Mouse (Mus musculus): Measurements from ENCODE around the gene Kcnip3. TPM values are rescaled to one million over a fixed set of nuclear protein-coding genes. Genes with fewer than 3 reads are reported as not detected.

Gene Kcnip3
- total RNA-seq, 2 experiments from 2014 or later = 3.5 to 4.3 TPM

GRCm38 (mm10) chr2:127470661-127471060 lies 51.2 kb downstream of the Kcnip3 start:
- no peak for DNase-seq

GRCm38 (mm10) chr2:127470183-127470582 lies 51.7 kb downstream of the Kcnip3 start:
- DNase-seq = no peak

DNA sequence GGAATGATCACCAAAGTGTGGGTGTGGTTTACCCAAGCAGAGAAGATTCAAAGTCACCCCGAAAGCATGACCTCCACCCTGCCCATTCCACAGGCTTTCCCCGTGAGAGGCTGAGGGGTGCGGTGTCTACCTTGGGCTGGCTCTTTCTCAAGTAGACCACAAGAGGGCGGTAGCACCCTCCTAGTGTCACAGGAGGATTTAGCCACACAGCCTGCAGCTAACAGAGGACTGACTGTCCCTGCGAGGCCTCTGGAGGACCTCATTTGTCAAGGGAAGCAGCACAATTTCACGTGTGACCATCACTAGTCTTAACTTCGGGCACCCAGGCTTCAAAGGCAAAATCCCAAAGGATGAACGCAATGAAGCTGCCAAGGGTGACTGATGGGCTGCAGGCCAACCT lies 59.6 kb downstream of the Kcnip3 start:
- peak; percentile 76 for DNase-seq

GRCm38 (mm10) chr2:127461351-127461750 lies 60.5 kb downstream of the Kcnip3 start:
- DNase-seq = no peak

DNA sequence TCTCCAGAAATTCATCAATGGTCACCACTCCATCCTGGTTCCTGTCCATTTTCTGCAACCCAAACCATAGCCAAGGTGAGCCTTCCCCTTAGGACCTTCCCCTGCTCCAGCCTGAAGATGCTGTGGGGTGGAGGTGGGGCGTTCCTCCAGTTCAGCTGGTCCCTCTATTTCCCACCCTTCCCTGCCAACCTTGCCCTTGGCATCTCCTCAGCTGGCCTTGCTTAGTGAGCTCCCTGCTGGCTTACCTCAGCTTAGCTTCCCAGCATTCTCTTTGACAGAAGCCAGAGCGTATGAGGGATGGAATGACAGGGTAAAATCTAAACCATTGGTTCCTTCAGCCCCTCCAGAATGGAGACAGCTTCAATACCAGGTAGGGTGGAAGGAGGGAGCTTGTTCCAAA lies 62.6 kb downstream of the Kcnip3 start:
- no peak for DNase-seq

GRCm38 (mm10) chr2:127453764-127454163 lies 68.1 kb downstream of the Kcnip3 start:
- DNase-seq = peak; percentile 86

DNA sequence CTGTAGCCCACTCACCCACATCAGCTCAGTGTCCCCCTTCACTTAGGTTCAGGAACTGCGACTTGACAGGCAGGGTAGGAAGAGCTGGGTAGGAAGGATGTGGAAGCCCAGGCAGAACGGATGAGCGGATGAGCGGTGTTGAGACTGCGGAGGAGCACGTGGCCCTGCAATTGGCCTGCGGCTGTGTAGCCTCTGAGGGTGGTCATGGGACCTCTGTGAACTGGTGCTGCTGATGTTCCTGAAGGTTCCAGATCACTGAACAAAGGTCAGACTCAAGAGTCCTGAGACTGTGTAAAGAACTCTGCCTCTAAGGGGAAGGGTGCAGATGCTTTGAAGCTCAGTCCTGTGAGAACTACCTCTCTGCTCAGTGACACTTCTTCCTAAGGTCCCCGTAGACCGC lies 68.8 kb downstream of the Kcnip3 start:
- DNase-seq = no peak

- DNase-seq = no peak
Measured at GRCm38 (mm10) chr2:127451748-127452147, 70.1 kb downstream of the Kcnip3 start.

DNA sequence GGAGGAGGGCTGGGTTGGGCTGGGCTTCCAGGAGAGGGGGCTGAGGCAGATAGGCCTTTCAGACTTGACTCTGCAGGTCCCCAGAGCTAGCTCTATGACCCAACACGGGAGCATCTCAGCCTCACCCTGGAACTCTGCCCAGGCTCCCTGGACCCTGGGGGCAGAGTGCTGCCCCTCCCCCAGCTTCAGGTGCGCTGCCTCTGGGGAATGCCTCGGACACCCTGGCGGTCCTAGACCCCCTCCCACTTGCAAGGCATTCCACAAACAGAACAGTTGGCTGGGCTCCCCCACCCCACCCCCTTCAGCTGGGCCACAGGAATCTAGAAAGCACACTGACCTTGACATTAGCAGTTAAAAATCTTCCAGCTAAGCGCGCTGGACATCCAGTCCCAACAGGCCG lies 72.2 kb downstream of the Kcnip3 start:
- peak; percentile 51 for DNase-seq

DNA sequence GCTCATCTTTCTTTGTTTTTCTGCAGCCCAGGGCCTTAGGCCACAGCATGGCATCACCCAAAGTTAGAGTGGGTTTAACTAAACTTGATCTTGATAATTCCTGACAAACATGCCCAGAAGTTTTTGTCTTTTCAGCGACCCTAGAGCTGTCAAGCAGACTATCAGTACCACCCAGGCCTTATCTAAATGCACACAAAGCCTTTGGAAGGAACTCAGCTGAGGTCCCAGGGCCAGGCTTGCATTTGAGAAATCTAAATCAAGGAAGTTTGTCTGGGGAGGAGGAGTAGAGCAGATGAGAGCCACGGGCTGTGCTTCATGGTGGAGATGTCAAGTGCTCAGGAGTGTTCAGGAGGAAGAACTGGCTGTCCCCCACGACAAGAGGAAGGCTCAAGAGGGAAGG lies 75.0 kb downstream of the Kcnip3 start:
- DNase-seq = no peak

GRCm38 (mm10) chr2:127444055-127444789 lies 77.7 kb downstream of the Kcnip3 start, which contains the start of gene Fahd2a:
Gene Fahd2a, minus strand, starts transcription at chr2:127444565.
- peak; percentile 95 for DNase-seq

GRCm38 (mm10) chr2:127437697-127438096 lies 84.2 kb downstream of the Kcnip3 start:
- no peak for DNase-seq

- DNase-seq = no peak
Measured at GRCm38 (mm10) chr2:127435554-127435953, 86.3 kb downstream of the Kcnip3 start.

DNA sequence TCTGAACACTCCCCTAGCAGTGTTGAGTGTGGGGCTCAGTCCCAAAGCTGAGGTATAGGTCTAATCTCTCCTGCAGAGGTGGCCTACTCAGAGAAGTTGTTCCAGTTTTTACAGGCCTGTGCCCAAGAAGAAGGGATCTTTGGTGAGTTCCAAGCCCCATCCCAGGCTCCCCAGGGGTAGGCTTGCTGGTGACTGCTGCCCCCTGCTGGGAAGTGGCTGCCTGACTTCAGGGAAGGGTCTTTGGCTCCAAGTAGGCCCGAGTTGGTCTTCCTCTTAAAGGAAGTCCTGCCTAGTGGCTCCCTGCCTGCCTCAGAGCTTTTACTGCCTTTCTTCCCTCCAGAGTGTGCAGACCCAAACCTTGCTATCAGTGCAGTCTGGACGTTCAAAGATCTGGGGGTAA lies 86.8 kb downstream of the Kcnip3 start:
- peak; percentile 51 for DNase-seq

GRCm38 (mm10) chr2:127433487-127434295 lies 88.2 kb downstream of the Kcnip3 start:
- no peak for DNase-seq

DNA sequence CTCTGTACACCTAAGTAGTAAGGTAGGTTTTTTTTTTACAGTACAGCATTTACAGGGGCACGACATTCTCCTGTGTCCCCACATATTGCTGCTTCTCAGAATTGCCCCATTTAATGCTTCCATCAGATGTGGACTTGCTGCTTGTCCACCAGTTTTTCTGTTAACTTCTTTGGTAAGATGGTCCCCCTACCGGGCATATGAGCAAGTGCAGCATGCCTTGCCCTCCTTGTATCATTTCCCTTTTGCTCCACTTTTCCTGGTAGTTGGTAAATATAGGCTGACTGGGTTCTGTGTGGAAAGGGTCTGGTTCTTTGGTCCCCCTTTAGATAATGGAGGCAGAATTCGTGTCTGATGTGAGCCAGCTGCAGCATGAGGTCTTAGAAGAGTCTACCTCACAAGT lies 91.7 kb downstream of the Kcnip3 start:
- peak; percentile 60 for DNase-seq

DNA sequence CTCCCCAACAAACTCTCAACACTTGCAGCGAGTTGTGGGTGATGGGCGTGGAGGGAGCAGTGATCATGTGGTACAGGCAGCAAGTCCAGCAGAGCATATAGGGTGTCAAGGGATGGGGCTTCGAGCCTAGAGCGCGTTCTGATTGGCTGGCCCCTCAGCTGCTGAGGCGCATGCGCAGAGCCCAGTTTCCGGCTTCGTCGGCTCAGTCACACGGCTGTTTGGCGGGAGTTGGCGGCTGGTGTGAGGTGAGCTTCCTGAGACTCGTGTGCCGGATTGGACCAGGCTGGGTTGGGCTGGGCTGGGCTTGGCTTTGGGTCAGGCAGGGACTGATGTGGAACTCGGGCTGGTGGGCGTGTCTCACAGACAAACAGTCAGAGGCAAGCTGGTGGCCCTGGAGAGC lies 96.9 kb downstream of the Kcnip3 start, which contains the start of gene Gpat2:
TSS of gene Gpat2 (plus strand) at position 223 of the 400 bp plus-strand sequence.
- DNase-seq = no peak

DNA sequence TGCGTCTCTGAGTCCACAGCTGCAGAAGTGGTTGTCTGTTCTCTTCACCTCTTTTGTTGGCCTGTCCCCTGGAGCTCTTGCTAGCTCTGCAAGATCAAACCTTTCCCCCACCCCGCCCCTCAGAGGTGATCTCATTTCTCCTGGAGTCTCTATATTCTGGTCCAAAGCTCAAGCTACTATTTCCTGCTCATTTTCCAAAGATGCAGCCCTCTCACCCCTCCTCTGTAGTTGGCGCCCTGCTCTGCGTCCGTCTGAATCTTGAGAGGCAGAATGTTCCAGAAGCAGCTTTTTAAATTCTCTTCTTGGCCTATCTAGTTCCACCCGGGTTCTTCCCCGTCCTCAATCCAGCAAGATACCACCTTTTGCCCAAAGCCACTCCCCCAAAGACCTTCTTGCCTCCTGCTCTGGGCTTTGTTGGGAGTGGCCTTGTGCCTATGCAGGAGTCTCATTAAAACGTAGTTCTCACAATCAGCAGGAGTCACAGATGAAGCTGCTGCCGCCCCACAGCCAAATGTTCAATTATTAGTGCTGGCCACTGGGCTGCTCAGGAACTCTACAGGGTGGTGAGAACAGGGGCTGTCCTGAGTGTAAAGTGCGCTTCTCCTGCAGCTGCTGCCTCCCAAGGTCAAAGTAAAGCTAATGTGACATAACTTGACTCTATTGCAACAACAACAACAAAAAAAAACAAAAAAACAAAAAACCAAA lies 103.5 kb downstream of the Kcnip3 start:
- DNase-seq = no peak

DNA sequence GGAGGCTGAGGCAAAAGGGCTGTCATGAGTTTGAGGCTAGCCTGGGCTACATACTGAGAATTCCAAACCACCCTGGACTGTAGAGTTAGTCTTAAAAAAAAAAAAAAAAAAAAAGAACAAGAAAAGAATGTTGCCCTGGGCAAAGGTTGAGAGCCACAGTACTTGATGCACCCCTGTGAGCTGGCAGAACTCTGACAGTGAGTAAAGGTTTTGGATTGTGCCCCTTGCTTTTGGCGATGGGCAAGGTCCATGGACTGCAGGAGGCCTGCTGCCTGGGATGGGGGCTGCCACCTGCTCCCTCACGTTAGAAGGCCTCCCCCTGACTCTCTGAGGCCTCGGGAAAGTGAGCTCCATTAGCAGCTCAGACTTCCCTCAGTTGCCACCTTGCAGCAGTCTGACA lies 105.2 kb downstream of the Kcnip3 start:
- DNase-seq = no peak

DNA sequence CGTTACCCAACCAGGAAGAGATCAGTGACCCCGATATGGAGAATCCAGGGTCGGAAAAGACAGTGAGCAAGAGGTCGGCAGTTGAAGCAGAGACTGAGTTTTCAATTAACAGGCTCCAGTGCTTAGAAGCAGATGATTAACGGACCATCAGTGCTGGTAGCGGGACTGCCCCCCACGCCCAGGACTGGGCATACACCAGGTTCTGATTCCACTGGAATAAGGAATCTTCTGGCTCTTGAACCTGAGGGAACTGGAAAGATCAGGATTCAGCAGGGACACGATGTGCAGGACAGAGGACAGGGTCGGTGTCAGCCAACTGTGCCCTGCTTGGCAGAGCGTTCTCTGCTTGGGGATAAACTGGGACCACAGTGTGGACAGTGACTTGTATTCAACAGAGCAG lies 106.1 kb downstream of the Kcnip3 start:
- no peak for DNase-seq

DNA sequence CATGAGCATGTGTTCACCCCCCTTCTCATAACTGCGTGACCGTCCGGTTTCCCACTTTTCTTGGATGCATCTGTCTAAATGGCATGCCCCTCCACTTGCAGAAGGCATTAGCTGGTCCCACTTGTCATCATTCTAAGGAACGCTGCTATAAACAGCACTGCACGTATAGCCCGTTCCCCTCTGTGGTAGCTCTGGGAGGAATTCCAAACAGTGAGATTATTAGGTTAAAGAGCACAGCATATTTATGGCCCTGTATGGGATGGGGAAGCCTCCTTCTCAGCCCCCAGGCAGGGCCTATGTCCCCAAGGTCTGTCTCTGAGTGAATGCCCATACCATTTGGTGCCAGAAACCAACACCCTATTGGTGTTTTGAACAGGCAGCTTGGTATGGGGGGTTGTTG lies 110.8 kb downstream of the Kcnip3 start:
- no peak for DNase-seq
